Mouse (Mus musculus) liver (tissue): ENCODE data around the gene Wbp4.
"Not testable (repeated sequence)": the region's sequence is repeated elsewhere in the genome, so short reads cannot be mapped to it uniquely, and the experiment has no call there.

ENCODE experiments used
- DNase-seq: peaks from one replicate; pipeline ENCODE4 v3.0.0-alpha.2; 2020; ENCODE audit warnings: mixed read lengths

The Wbp4 gene

DNA sequence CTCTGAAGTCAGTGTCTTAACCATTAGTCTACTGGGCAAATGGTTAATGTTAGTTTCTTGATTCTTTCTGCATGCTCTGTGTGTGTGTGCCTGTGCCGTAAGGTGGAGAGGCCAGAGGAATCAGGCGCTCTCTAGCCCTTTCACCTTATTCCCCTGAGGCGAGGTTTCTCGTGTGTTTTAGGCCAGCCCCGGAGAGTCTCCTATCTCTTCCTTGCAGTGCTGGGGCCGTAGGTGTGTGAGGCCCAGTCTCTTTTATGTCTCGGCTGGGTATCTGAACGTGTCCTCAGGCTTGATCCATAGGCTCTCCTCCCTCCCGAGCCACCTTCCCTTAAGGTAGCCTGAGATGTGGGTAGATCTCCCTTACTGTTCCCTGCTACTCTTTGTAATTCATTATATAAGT is 24.9 kb upstream of the Wbp4 start:
- peak; percentile 86 for DNase-seq

DNA sequence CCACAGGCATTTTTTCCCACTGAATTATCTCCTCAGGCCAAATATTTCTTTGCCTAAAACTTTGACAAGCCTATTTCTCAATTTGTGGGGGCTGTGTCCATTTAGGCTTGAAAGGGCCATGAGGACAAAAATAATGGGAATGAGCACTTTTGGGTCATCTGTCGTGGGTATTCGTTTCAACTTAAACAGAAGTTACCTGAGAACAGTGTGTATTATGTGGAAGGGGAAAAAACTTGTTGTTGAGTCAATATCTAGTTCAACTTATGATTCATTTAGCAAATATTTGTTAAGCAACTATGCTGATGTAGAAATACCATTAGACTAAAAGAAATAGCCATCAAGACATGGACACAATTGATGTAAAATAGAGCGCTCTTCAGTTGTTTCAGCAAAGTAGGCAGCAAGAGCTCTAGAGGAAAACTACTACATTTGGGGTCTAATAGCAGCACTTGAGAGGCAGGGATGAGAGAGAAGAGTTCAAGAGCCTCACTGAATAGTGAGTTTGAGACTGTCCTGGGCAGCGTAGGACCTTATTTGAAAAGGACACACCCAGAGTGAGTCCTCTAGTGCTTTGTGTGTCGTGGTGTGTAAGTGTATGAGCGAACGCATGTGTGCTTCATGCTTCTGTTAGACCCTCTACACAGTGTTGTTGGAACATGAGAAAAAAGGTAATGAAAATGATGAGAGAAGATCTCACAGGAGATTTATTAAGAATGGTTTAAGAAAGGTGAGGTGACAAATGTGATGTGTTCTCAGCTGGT is 23.1 kb upstream of the Wbp4 start:
- no peak for DNase-seq

DNA sequence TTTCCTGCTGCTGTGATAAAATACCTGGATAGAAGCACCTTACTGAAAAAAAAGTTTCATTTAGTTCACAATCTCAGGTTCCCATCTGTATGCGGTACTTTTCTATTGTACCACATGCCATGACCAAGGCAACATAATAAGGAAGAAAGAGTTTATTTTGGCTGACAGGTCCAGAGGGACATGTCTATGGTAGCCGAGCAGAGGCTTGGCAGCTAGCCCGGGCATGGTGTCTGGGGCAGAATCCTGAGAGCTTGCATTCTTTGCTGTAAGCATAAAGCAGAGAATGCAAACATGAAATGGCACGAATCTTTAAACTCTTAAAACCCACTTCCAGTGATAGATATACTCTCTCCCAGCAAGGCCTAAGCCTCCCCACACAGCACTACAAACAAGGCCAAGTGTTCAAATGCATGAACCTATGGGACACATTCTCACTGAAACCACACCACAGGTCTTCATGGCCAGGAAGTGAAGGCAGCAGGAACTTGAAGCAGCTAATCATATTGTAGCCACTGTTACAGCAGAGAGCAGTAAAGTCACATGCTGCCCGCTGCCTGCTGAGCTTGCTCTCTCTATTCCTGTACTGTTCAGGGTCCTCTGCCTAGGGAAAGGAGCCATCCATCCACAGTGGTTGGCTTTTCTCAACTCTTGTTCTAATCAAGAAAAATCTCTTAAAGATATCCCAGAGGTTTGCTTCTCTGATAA is 22.2 kb upstream of the Wbp4 start:
- no peak for DNase-seq

DNA sequence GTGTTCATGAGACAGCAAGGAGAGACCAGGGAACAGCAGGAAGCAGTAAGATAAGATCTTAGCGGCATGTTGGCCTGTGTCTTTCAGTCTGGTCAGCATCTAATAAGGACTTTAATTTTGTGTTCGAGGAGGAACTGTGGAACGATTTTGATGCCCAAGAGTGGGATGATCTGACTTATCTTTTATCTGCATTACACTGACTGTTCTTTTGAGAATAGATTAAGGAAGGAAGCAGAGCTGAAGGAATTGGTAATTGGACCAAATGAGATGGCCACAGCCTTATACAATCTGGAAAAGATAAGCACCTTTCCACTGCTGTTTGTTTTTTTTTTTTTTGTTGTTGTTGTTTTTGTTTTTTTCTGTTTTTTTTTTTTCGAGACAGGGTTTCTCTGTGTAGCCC is 19.4 kb upstream of the Wbp4 start:
- DNase-seq: no peak

DNA sequence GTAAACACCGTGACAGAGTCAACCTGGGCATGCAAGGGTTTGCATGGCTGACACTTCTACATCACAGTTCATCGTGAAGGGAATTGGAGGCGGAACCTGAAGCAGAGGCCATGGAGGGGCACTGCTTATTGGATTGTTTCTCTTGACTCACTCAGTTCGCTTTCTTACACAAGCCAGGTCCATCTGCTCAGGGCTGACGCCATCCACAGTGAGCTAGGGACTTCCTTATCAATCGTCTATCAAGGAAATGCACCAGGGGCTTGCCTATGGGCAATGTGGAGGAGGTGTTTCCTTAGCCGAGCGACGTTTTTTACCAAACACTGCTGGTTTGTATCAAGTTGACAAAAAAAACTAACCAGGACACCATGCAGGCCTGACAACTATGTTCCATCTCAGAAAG is 18.0 kb upstream of the Wbp4 start:
- DNase-seq: peak; percentile 44

DNA sequence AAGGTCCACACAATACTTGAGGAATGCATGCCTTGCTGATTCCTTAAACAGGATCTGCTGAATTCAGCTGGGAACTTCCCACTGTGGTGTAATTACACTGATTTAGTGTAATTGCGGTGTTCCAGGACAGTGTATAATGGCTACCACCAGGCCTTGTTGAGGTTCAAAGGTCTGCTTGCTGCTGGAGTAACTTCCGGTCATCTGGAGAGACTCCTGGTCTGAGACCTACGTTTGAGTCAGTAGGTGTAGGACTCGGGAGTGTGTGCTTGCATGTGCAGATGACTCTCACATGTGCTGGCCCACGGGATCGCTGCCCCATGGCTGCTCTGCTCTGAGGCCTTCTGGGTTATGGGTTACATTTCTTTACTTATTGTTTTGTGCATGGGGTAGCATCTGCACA is 13.0 kb upstream of the Wbp4 start:
- no peak for DNase-seq

DNA sequence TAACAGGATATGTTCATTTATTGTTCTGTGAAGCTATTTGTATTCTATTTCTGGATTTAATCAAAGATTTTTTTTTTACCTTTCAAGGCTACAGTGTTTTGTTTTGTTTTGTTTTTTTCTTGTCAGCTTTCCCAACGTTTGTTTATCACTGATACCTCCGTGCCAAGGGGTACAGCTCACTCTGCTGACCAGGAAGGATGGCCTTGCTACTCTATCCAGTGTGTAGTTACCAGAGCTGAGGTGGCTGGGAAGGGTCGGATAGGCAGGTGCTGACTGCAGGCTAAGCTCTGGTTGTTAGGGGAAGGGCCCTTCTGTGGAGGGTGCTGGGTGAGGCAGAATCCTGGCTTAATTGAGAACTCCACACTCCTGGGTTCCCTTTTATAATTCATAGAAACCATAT is 8.9 kb upstream of the Wbp4 start:
- DNase-seq: no peak

DNA sequence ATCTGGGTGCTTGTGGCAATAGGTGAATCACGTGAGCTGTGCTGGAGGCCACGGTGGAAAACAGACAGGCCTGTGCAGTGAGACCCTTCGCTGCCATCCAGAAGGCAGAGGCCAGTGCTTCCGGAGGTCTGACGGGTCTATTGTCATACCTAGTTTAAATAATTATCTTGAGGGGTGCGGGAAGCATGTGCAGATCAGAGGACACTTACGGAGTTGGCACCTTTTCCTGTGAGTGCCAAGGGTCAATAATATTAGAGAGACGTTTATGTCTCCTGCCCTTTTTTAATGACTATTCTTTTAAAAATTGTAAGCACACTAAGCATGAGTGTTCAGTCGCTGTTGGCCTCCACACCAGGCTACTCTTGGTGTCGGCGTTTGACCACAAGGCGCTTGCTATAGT is 7.8 kb upstream of the Wbp4 start:
- DNase-seq: no peak

DNA sequence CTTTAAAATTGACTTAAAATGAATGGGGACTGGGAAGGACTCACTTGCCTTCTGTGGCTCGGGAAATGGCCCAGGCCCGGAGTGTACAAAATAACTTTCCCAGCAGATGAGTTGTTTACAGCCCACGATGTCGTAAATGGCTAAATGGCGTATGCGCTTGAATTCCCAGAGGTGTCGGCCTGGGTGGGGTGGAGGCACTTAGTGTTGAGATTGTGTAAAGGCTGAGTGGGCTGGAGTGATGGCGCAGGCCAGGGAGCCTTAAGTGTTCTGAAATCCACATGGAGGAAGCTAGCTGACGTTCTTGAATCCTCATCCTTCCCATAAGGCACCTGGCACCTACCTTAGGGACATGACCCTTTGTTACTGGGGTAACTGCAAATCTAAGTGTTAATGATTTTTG is 7.2 kb upstream of the Wbp4 start:
- no peak for DNase-seq

DNA sequence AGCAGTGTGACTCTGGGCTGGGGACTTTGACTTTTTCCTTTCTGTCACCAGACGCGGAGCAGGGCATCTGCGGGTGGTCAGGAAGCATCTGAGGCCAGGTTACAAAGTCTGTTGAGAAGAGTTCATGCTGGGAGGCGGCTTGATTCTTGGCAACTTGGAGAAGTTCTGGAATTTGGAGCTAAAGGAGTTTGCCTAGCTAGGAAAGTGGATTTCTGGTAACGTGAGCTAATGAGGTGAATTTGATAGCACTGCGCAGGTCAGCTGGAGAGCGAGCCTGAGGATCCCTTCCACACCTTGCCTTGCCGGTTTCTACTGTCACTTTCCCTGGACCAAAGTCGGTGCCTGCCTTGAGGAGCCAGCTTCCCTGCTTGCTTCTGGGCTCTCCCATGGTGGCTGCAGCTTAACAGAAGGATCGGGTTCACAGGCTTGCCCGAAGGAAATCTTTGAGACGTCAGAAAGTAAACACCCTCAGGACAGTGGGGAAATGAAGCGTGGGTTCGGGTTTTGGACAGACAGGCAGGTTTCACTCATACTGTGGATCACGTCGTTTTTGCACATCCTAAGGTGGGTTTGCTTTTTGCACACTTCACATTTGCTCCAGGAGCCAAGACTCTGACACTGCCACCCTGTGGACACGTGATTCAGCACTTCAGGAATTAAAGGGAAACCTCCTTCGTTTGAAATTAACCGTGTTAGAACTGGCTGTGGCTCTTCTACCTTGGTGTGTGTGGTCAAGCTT is 5.8 kb upstream of the Wbp4 start:
- peak; percentile 68 for DNase-seq

DNA sequence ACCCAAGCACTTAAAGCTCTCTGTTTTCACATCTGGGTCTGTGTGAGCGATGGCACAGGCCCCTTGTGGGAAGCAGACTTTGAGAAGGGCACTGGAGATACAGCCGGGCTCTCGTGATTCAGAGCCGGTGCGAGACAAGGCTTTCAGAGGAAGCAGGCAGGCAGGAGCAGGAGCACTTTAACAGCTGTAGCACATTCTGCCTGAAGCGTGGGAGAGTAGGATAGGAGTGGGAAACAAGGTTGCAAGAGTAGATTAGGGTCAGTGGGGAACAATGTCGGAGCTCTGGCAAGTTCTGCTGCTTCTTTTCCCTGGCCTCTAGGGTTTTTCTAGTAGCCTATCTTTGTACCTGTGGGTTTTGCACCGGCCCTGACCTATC is 5.3 kb upstream of the Wbp4 start:
- DNase-seq: peak; percentile 51

DNA sequence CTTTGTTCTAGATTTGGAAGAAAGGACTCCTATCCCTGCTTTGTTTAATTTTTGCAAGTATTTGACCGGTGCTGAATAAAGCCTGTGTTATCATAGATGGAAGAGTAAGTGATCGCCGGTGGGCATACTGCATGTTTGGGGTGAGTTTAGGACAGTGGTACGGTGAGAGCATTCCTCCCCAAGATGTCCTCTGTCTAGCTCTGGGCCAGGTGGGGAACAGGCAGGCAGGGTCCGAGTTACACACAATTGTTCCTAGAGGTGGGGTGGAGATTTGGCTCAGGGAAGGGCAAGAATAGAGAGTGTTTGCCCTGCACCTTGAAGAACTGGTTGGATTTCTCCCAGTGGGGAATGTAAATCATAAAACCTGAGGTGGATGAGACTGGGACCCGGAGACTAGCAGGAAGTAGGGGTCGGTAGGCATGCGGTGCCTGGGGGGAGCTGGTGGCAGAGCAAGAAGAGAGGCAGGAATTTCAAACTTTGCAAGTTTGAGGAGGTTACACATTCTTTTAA is 2.3 kb upstream of the Wbp4 start:
- no peak for DNase-seq

DNA sequence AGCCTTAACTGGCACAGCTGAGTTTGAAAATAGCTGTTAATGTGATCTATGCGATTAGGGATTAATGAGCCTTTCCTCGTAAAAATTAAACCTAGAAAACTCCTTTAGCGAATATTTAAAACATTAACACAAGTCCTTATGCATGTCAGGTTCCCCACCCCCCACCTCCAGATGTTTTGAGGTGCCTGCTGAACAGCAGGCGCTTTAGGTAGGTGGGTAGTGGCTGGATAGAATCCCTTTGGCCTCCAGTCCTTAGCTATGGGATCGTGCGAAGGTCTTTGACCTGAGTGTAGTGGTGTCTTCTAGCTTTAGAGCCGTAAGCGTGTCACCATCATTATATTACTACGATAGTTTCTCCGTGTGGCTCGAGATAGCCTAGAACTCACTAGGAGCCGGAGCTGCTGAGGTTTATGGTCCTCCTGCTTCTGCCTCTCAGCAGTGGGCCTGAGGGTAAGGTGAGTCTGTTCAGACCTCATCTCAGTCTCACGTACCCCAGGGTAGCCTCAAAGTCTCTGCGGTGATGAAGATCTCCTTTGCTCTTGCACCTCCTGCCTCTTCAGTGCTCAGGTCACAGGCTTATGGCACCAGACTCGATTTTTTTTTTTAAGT is 1.5 kb upstream of the Wbp4 start:
- DNase-seq: peak; percentile 53

DNA sequence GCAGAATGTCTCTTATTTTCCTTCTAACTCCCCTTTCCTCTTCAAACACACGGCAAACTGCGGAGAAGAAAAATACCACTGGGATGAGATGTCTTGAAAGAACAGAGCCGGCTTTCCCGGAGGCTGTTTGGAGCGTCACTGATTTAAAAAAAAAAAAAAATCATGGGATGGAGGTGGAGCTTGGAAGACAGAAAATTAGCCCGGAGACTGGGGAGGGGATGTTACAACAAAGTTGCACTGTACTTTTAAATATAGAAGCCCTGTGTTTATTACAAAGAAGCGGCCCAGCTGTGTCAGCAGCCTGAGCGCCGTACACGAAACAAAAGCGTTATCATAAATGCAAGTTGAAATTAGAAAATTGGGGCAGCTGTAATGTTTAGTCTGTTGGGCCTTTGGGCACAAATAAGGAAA is 936 bp upstream of the Wbp4 start:
- DNase-seq: peak; percentile 39

DNA sequence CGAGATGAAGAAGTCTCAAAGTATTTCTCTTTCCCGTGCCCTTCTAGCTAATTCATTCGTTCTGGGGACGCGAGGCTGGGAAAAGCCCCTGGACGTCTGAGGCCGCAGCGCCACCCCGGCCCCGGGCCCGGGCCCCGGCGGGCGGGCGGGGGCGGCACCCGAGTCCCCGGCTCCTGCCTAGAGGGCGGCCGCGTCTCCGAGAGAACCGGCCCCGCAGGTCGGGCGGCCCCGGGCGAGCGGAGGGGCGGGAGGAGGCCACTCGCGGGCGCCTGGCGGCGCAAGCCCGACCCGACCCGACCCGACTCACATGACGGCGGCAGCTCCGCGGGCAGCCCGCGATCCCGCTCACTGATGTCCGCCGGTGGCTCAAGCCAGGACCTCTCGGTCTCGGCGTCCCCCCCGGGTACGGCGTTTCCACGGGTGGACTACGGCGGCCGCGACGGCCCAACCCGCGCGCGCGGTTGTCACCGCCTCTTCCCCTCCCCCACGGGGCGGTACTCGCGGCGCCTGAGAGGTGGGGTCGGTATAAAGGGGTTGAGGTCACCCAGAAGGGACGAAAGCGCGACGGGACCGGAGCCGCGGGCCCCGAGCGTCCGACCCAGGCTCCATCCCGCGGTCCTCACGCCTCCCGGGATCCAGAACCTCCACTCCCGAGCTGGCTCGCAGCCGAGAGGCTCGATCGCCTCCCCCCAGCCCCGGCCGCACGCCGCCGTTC is 539 bp downstream of the Wbp4 start, which contains the start of gene Elf1:
Elf1 (plus strand) TSS at position 571 of the 715 bp plus-strand sequence.
- peak; percentile 93 for DNase-seq

DNA sequence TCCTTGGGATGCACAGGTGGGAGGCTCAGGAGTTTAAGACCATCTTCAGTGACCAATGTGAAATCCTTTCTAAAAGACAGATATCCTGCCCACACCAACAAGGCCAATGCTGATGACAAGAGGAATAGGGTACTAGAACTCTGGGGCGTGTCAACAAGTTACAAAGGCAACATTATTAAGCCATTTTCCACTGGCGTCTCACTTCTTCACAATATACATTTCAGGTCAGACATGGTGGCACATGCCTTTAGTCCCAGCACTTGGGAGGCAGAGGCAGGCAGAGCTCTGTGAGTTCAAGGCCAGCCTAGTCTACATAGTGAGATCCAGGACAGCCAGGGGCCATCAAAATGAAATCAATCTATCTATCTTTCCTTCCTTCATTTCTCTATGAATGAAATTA is 7.9 kb downstream of the Wbp4 start:
- no peak for DNase-seq

DNA sequence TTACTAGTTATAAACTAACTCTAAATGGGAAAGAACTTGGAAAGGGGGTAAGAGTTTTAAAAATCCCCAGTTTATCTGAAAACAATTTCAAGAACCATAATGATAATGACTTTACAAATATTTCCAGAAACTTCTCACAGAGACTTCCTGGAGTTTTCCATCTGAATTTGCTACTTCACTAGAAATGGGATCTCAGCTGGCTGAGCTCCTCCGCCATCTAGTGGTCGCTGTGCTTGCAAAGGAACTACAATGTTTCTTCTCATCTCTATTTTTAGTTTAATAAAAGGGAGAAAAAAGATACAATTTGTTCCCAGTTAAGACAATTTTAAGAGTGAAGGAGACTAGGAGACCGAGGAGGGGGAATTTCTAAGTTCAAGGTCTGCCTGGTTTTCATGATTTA is 13.7 kb downstream of the Wbp4 start:
- DNase-seq: peak; percentile 68

DNA sequence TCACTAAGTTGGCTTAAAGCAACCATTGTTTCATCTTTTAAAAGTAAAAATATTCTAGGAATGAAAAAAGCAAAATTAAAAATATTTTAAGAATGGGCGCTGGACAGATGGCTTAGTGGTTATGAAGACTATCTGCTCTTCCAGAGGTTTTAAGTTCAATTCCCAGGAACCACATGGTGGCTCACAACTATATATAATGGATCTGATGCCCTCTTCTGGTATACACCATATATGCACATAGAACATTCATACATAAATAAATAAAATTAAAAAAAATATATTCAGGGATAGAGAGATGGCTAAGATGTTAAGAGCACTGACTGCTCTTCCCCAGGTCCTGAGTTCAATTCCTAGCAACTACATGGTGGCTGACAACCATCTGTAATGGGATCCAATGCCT is 15.7 kb downstream of the Wbp4 start:
- no peak for DNase-seq

DNA sequence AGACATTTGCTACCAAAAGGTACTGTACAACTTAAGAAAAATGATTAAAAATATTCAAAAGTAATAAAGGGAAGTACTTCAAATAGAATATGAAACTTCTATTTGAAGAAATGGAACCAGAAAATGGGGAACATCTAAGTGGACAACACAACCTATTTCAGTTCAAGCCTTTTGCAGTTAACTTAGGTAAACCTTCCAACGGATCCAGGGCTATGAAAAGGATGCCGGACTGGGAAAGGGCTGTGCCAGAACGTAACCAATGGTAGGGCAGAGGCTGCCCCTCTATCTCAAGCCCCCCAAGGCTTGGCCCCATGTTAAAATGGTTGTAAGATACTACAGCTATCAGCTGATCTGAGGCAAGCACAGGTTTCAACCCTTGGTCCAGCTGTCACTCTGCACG is 20.3 kb downstream of the Wbp4 start:
- DNase-seq: no peak

DNA sequence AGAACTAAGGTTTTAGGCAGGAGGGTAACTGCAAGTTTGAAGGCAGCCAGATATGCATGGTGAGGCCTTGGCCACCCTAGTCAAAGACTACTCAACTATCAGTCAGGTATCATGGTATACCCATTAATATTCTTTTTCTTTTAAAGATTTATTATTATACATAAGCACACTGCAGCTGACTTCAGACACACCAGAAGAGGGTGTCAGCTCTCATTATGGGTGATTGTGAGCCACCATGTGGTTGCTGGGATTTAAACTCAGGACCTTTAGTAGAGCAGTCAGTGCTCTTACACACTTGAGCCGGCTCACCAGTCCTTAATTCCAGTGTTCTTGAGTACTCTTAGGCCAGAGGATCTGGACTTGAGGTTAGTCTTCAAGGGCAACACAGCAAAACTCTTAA is 20.9 kb downstream of the Wbp4 start:
- DNase-seq: no peak

DNA sequence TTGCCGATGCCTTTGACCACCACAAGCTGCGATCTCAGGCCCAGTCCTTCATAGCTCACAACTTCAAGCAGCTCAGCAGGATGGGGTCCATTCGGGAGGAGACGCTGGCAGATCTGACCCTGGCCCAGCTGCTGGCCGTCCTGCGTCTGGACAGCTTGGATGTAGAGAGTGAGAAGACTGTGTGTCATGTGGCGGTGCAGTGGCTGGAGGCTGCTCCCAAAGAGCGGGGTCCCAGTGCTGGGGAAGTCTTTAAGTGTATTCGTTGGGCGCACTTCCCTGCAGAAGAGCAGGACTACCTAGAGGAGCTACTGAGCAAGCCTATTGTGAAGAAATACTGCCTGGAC is 28.8 kb downstream of the Wbp4 start:
- not testable (repeated sequence) for DNase-seq

DNA sequence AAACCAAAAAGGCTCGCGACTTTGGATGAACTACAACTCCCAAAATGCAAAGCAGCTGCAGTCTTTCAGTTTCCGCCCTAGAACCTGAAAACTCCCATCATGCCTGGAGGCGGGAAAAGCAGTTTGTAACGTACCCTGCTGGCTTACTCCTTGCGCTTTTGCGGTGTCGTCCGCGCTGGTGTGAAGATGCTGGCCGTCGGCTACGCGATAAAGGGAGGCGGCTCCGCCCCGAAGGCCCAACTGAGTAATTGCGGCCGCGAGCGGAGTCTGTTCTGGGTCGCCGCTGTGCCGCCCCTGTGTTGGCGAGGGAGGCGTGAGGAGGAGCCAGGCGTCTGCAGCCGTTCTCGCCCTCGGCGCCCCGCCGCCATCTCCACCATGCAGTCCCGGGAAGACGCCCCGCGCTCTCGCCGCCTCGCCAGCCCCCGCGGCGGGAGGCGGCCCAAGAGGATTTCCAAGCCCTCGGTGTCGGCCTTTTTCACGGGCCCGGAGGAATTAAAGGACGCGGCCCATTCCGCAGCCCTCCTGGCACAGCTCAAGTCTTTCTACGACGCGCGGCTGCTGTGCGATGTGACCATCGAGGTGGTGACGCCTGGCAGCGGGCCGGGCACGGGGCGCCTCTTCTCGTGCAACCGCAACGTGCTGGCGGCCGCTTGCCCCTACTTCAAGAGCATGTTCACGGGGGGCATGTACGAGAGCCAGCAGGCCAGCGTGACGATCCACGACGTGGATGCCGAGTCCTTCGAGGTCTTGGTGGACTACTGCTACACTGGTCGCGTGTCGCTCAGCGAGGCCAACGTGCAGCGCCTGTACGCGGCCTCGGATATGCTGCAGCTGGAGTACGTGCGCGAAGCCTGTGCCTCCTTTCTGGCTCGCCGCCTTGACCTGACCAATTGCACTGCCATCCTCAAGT is 29.4 kb downstream of the Wbp4 start, which contains the start of gene Kbtbd6:
Kbtbd6 (plus strand) TSS at position 155 of the 910 bp plus-strand sequence.
- DNase-seq: peak; percentile 91
